Mouse (Mus musculus): ENCODE measurements around the gene Plekhg6.

DNA sequence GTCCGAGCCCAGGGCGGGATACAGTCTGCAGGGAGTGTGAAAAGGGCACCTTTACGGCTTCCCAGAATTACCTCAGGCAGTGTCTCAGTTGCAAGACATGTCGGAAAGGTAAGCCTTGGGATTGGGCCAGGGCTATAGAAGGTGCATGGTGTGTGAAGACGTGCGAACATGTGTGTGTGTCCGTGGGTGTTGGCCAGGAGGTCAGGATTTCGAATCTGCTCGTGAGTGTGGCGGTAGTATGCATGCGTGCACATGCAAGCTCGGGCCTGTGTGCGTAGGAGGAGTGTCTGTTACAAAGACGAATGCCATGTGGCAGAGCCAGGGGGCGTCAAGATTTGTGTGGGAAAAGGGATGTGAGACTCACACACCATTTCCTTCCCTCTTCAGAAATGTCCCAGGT, 23.3 kb downstream of the Plekhg6 start:
- TF ChIP-seq CTCF (IDR thresholded peaks at IDR 0.05; ENCODE audit: low read depth) (no peak), EP300 (IDR thresholded peaks at IDR 0.05; ENCODE audit: low read depth) (no peak)
